Mouse (Mus musculus): ENCODE data around the gene Glis3.

DNA sequence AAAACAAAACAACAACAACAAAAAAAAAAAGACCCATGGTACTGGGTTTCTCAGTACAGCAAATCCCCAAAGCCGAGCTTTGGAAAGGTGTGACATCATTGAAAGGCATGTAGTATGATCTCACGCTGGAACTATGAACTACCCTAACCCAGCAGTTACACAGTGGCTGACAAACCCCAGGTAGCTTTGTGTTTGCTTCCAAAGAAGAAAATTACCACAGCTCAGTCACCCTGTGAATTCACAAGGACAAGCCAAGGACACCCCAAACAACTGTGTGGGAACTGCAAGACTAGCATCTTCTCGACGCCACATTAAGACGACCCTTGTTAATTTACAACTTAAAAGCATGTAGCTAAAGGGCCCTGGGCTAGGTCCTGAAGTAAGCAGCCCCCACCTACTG lies 30.4 kb downstream of the Glis3 start:
- no peak for TF ChIP-seq CTCF (IDR thresholded peaks at IDR 0.05)
- no peak for TF ChIP-seq EP300 (IDR thresholded peaks at IDR 0.05)
